Mouse (Mus musculus): ENCODE measurements around the gene Tcerg1l.

GRCm38 (mm10) chr7:138401641-138402040, 4.1 kb upstream of the Tcerg1l start:
- TF ChIP-seq SIN3A (IDR thresholded peaks at IDR 0.05; ENCODE audit: low read length) (no peak), CTCF (IDR thresholded peaks at IDR 0.05 in 2 of 3, conservative IDR thresholded peaks at IDR 0.05 in 1 of 3; ENCODE audit: control insufficient read depth in 1 of 3, insufficient read depth in 1 of 3, low read depth in 2 of 3, low read length in 3 of 3, poor library complexity in 1 of 3, severe bottlenecking in 1 of 3) (no peak), CHD2 (IDR thresholded peaks at IDR 0.05; ENCODE audit: low read length) (no peak), NELFE (IDR thresholded peaks at IDR 0.05; ENCODE audit: low read depth, low read length) (no peak), NRF1 (IDR thresholded peaks at IDR 0.05; ENCODE audit: insufficient read depth, low read depth, low read length, poor library complexity, severe bottlenecking) (no peak), POLR2AphosphoS5 (IDR thresholded peaks at IDR 0.05; ENCODE audit: borderline replicate concordance, low read depth, low read length) (no peak), POLR2A (IDR thresholded peaks at IDR 0.05; ENCODE audit: control insufficient read depth in 1 of 2, insufficient read depth in 1 of 2, low read depth in 1 of 2, low read length in 2 of 2, poor library complexity in 1 of 2) (no peak), UBTF (IDR thresholded peaks at IDR 0.05; ENCODE audit: borderline replicate concordance, insufficient read depth, low read depth, low read length) (no peak), HCFC1 (IDR thresholded peaks at IDR 0.05; ENCODE audit: low read depth, low read length) (no peak), ELF1 (IDR thresholded peaks at IDR 0.05; ENCODE audit: low read depth, low read length) (no peak)
